Mouse (Mus musculus): Measurements from ENCODE around the gene Acbd7.

The Acbd7 gene

DNA sequence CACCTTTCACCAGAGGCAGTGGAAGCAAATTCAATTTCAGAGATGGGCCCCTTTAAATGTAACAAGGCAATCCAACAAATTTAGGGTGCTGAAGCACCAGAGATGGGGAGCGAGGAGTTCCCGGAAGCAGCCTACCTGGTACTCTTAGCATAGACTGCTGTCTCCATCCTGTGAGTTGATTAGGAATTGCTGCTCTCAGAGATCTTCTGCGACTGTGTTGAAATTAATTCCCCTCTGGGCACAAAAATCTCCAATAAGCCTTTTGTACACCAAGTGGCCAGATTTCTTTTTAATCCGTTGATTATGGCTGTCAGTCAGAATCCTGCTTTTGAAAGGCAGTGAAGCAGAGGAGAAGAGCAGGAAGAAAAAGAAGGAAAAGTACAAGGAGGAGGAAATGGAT is 29.2 kb downstream of the Acbd7 start:
- DNase-seq (ENCODE audit: low read depth, low spot score), result no peak

DNA sequence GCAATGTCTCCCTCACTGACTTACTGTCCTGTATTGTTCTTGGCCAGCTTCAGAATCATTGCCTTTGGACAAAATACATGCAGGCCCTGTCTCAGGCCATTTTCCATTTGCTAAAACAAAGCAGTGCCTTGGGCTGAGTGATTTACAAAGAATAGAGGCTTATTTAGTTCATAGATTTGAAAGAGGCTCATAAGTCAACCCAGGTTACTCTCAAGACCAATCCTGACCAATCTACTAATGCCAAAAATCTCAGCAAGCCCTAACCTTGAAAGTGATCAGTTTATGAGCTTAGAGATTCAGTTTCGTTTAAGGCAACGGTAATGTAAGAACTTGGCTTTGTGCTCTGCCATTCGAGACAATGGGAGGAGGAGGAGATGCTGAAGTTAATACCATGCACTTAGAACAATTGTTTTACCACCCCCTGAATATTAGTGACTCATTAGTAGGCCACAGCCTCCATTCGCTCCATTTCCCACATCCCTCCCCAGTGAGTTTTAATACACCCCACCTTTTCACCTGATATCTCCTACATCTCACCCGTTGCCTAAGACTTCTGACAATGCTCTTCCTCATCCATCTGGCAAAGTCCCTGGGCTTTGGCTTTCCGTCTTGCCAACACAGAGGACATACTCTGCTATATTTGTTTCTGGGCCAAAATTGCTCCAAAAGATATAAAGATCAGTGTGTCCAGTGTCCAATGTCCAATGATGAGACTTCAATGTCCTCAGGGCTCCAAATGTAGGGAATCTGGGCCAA is 51.3 kb downstream of the Acbd7 start:
- no peak for DNase-seq (ENCODE audit: low read depth, low spot score)
